In the genomic region with DNA sequence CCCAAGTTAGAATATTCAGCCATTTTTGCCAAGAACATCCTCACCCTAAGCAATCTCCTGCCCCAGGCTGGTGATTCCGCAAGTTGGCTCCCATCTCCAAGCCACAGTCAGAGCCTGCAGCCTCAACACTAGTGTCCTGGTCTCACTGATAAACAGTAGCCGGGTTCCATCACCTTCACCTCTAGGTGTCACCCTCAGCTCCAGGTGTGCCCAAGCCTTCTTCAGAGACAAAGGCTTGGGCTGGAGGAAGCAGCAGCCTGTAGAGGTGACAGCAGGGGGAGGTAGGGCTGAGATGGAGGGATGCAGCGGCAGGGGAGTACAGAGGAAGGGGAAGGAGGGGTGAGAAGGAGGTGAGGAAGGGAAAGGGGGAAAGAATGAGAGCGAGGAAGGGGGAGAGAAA, we compare ENCODE assay signal across 10 mouse cellular contexts.
A peak's percentile ranks its signal among the peaks of the same experiment; 100 is the strongest.
DNase-seq lines count a peak whose midpoint lies in the region; ATAC-seq and TF ChIP-seq lines count a peak whose summit lies in the region.
"Had no signal": no experiment of that assay in that cellular context is flagged by ENCODE, and none has a peak within 500 bp of the region (broad histone marks: within the 10 kb centered on the region; RNA-seq: fewer than 3 reads in every experiment).

No protein-coding gene starts in this region.

- H3K4me1 ChIP-seq in forebrain, postnatal 0 days (ENCODE audit: insufficient read depth) = peaks cover 15% of the 10 kb centered on the region; the same call in 1 of the 2 replicates
- H3K4me1 ChIP-seq in forebrain, embryonic 16.5 days (replicated peaks; ENCODE audit: control insufficient read depth, insufficient read depth, low read length) = peaks cover 20% of the 10 kb centered on the region

- no peak overlapping the region for H3K4me2 ChIP-seq in forebrain, postnatal 0 days (ENCODE audit: low read depth)
- no peak overlapping the region for H3K4me2 ChIP-seq in forebrain, embryonic 16.5 days (ENCODE audit: low read length)
- H3K4me2 ChIP-seq: embryonic facial prominence, embryonic 12.5 days had no signal

- H3K9me3 ChIP-seq in forebrain, postnatal 0 days (ENCODE audit: low read length) = no peaks in the 10 kb centered on the region
- no peaks in the 10 kb centered on the region for H3K9me3 ChIP-seq in forebrain, embryonic 16.5 days (ENCODE audit: control insufficient read depth, low read length)

- ATAC-seq in forebrain, postnatal 0 days = peak; percentile 48; the same call in 1 of the 2 replicates
- no peak for ATAC-seq in forebrain, embryonic 16.5 days
- no peak for ATAC-seq in monocyte, adult 5-6 weeks (replicated peaks; ENCODE audit: insufficient number of reproducible peaks, low FRiP score, low TSS enrichment, poor library complexity, severe bottlenecking)
- ATAC-seq: inflammation-experienced regulatory T-cells, adult 6 months had no signal

- 32% methylated on average over 4 of the region's 4 CpGs for WGBS in forebrain, postnatal 0 days
- WGBS in forebrain, embryonic 16.5 days = 34% methylated on average over 4 of the region's 4 CpGs

- no peaks in the 10 kb centered on the region for H3K27me3 ChIP-seq in forebrain, postnatal 0 days (ENCODE audit: insufficient read depth, low read length)
- H3K27me3 ChIP-seq in forebrain, embryonic 16.5 days (replicated peaks; ENCODE audit: control insufficient read depth, insufficient read depth, low read length) = no peaks in the 10 kb centered on the region

- no peak overlapping the region for H3K4me3 ChIP-seq in forebrain, postnatal 0 days (ENCODE audit: low read depth, low read length)
- H3K4me3 ChIP-seq in forebrain, embryonic 16.5 days (replicated peaks; ENCODE audit: low read length) = no peak overlapping the region
- H3K4me3 ChIP-seq: embryonic facial prominence, embryonic 12.5 days had no signal

- DNase-seq in forebrain, postnatal 0 days = no peak
- peak; percentile 33 for DNase-seq in CD4-positive helper T cell, adult 2 months (ENCODE audit: low read depth, low spot score)
- DNase-seq in cerebellum, postnatal 36 days = peak; percentile 58 to 61
- DNase-seq in lung, postnatal 10 days = peak; percentile 21
- no peak for DNase-seq in urinary bladder, postnatal 36 days (ENCODE audit: low spot score in 2 of 2)
- no peak for DNase-seq in c-Kit-positive CD71-positive TER-119-positive erythroid progenitor cells, embryonic 14.5 days (ENCODE audit: low spot score)

- no peaks in the 10 kb centered on the region for H3K36me3 ChIP-seq in forebrain, postnatal 0 days (ENCODE audit: insufficient read depth)
- no peaks in the 10 kb centered on the region for H3K36me3 ChIP-seq in forebrain, embryonic 16.5 days (ENCODE audit: control insufficient read depth, insufficient read depth)
- H3K36me3 ChIP-seq: embryonic facial prominence, embryonic 12.5 days had no signal

- no peak overlapping the region for H3K27ac ChIP-seq in forebrain, postnatal 0 days (ENCODE audit: low read depth, low read length)
- no peak overlapping the region for H3K27ac ChIP-seq in forebrain, embryonic 16.5 days (ENCODE audit: low read length)
- H3K27ac ChIP-seq: embryonic facial prominence, embryonic 12.5 days had no signal

- H3K9ac ChIP-seq in forebrain, postnatal 0 days = no peak overlapping the region
- no peak overlapping the region for H3K9ac ChIP-seq in forebrain, embryonic 16.5 days (replicated peaks; ENCODE audit: low read depth, low read length)
- H3K9ac ChIP-seq: embryonic facial prominence, embryonic 12.5 days had no signal

- TF ChIP-seq CTCF in forebrain, postnatal 0 days (IDR thresholded peaks at IDR 0.05; ENCODE audit: low read depth) = peak; percentile 61

Comparison
In these comparisons a context has a peak if more than half of its experiments do, and no peak if none do; other contexts are left out.
1. DNase-seq: peak in CD4-positive helper T cell, adult 2 months (single experiment), cerebellum, postnatal 36 days (2 of 2) and lung, postnatal 10 days (single experiment); none in forebrain, postnatal 0 days (single experiment), urinary bladder, postnatal 36 days (0 of 2) and c-Kit-positive CD71-positive TER-119-positive erythroid progenitor cells, embryonic 14.5 days (single experiment).